Mouse (Mus musculus) hindbrain, embryonic 16.5 days (tissue): ENCODE measurements at regions not wholly inside any gene's neighbourhood (a gene's known extent, or its start where the extent isn't known, plus 50 kb on each side); places are given as distances from the start of the nearest gene placed in this dataset.

Experiments used
- ATAC-seq: fragments of 200-750 bp; cut with Nextera tagmentation; 2 replicates; pipeline ENCODE4 v1.8.0; 2017; ENCODE audit warnings: moderate TSS enrichment, moderate library complexity
- H3K27ac ChIP-seq: fragments of 300-500 bp; sonication (generic); 2 replicates; pipeline ENCODE4 v1.5.1; 2014; ENCODE audit warnings: low read depth, mild to moderate bottlenecking, control low read depth, low read length, moderate library complexity
- H3K27me3 ChIP-seq: fragments of 300-500 bp; sonication (generic); replicated peaks from 2 replicates; pipeline ENCODE4 v1.6.1; 2014; ENCODE audit warnings: low read length; ENCODE audit not compliant: control insufficient read depth, insufficient read depth
- H3K36me3 ChIP-seq: fragments of 300-500 bp; sonication (generic); 2 replicates; pipeline ENCODE4 v1.6.1; 2014; ENCODE audit warnings: mild to moderate bottlenecking, low read length, moderate library complexity, mixed read lengths; ENCODE audit not compliant: control insufficient read depth, insufficient read depth
- H3K4me1 ChIP-seq: fragments of 300-500 bp; sonication (generic); 2 replicates; pipeline ENCODE4 v1.6.1; 2014; ENCODE audit warnings: low read depth, low read length; ENCODE audit not compliant: control insufficient read depth, insufficient read depth
- H3K4me2 ChIP-seq: fragments of 300-500 bp; sonication (generic); 2 replicates; pipeline ENCODE4 v1.6.1; 2014; ENCODE audit warnings: mild to moderate bottlenecking, low read length, control low read depth, moderate library complexity
- H3K4me3 ChIP-seq: fragments of 300-500 bp; sonication (generic); 2 replicates; pipeline ENCODE4 v1.5.1; 2014; ENCODE audit warnings: mild to moderate bottlenecking, low read length, control low read depth, moderate library complexity
- H3K9ac ChIP-seq: fragments of 300-500 bp; sonication (generic); 2 replicates; pipeline ENCODE4 v1.6.1; 2014; ENCODE audit warnings: low read depth, mild to moderate bottlenecking, control low read depth, low read length, moderate library complexity
- H3K9me3 ChIP-seq: fragments of 300-500 bp; sonication (generic); 2 replicates; pipeline ENCODE4 v1.6.1; 2014; ENCODE audit warnings: mild to moderate bottlenecking, low read length, moderate library complexity; ENCODE audit not compliant: control insufficient read depth
- WGBS: fragments of 180-500 bp; shearing (Covaris S2); extraction: QIAGEN DNeasy Blood & Tissue Kit; methylation state at CpG from one replicate; pipeline ENCODE4 v1.1.7; 2014; 5-methylcytosine and 5-hydroxymethylcytosine counted together

DNA sequence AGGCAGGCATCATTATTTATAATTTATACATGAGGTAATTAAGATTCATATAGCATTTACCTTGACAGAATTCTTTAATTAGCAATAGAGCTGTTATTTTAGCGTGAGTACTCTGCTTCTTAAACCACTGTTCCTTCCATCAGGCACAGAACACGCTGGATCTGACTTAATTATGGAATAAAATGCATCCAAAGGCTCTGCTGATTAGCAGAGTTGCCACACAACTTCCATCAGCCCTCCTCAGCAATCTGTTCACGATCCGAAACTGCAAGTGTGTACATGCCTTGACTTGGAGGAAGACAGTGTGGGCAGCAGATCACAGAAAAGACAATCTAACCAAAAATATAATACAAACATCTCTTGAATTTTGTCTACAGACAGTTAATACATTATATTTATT lies 388.1 kb upstream of the Smc2 start:
- ATAC-seq: no peak
- 64% methylated on average over 4 of the region's 4 CpGs for WGBS
- Histone ChIP-seq H3K27ac (no peak overlapping the region), H3K9me3 (no peaks in the 10 kb centered on the region), H3K4me2 (no peak overlapping the region), H3K36me3 (no peaks in the 10 kb centered on the region), H3K9ac (no peak overlapping the region), H3K4me3 (no peak overlapping the region), H3K4me1 (no peaks in the 10 kb centered on the region), H3K27me3 (no peaks in the 10 kb centered on the region)

DNA sequence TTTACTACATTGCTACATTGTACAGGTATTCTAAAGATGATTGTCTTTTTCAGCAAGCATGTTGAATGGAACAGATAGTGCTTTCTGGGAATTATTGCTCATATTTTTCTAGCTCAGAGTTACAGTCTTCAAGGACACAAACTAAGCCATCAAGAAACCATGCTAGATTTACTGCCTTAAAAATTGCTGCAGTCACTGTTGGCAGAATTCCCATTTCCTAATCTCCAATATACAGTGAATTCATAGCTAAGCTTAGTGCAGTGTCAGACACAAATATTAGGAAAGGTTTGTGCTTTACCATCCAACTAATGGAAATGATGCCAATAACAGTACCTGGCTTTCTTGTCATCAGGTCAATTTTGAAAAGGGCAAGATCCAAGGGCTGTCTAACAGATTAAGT lies 383.0 kb upstream of the Smc2 start:
- Histone ChIP-seq H3K9ac (no peak overlapping the region), H3K4me1 (no peaks in the 10 kb centered on the region), H3K27me3 (no peaks in the 10 kb centered on the region), H3K9me3 (no peaks in the 10 kb centered on the region), H3K4me3 (no peak overlapping the region), H3K4me2 (no peak overlapping the region), H3K36me3 (no peaks in the 10 kb centered on the region), H3K27ac (no peak overlapping the region)
- no peak for ATAC-seq

DNA sequence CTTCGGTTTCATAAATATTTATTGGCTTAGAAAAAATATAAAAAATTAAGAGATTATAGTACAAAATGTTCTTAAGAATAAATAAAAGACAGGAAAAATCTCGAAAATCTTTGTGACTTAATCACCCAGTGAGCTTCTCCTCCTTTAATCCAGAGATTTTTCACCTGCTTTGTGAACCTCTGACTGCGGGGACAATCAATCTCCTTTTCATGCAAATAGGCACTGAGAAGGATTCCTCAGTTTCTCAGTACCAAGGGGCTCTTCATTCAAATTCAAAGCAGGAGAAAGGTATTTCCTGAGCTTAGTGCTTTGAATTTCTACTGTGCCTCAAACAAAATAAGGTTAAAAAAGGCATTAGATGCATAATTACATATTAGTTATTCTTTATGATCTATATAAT lies 379.0 kb upstream of the Smc2 start:
- ATAC-seq: no peak

DNA sequence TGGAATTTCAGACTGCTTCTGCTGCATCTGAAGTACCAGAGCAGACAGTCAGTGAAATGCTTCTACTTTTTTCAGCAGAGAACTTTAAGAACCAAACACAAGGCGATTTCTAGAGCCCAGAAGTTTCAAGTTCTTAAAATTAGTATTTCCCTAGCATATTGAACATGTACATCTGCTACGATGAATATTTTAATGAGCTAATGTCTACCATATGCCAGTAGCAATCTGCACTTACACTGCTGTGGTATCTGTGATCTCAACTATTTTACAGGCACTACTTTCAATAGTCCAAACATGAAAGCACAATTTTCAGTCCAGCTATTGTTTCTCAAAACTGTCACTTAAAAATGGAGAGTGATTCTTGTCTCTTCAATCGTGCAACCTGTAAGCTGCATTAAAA lies 339.9 kb upstream of the Smc2 start:
- H3K27me3 ChIP-seq: no peaks in the 10 kb centered on the region
- H3K36me3 ChIP-seq: no peaks in the 10 kb centered on the region
- ATAC-seq: no peak
- no peak overlapping the region for H3K9ac ChIP-seq
- no peak overlapping the region for H3K4me3 ChIP-seq
- no peaks in the 10 kb centered on the region for H3K9me3 ChIP-seq
- WGBS: 77% methylated on average over 3 of the region's 3 CpGs
- no peak overlapping the region for H3K4me2 ChIP-seq
- no peaks in the 10 kb centered on the region for H3K4me1 ChIP-seq
- H3K27ac ChIP-seq: no peak overlapping the region

More for the DNA sequence above, 379.0 kb upstream of the Smc2 start:
- Histone ChIP-seq H3K9me3 (no peaks in the 10 kb centered on the region), H3K27ac (no peak overlapping the region), H3K4me3 (no peak overlapping the region), H3K4me2 (no peak overlapping the region), H3K36me3 (no peaks in the 10 kb centered on the region), H3K27me3 (no peaks in the 10 kb centered on the region), H3K9ac (no peak overlapping the region), H3K4me1 (no peaks in the 10 kb centered on the region)
- WGBS: 75% methylated on average over 3 of the region's 3 CpGs

DNA sequence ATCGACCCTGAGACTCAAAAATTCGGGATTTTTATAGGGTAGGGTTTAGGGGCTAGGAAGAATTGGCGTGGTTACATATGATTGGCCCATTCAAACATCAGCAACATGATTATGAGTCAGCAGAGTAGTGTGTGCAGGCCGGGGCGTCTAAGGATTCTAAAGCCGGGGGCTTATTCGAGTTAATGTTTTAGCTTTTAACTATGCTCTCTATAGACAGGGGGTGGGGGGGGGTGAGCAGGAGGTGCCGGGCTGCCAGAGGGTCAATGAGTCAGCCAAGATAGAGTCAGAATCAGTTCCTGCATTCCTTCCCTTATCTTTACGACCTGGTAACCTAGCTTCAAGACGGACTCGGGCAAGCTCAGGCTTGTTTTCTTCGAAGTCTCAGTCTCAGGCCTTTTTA lies 333.2 kb upstream of the Smc2 start:
- H3K4me2 ChIP-seq: no peak overlapping the region
- H3K27me3 ChIP-seq: no peaks in the 10 kb centered on the region
- no peak for ATAC-seq
- no peaks in the 10 kb centered on the region for H3K9me3 ChIP-seq
- H3K4me1 ChIP-seq: no peaks in the 10 kb centered on the region
- H3K4me3 ChIP-seq: no peak overlapping the region
- no peak overlapping the region for H3K27ac ChIP-seq
- 79% methylated on average over 12 of the region's 12 CpGs for WGBS
- H3K36me3 ChIP-seq: no peaks in the 10 kb centered on the region
- H3K9ac ChIP-seq: no peak overlapping the region

DNA sequence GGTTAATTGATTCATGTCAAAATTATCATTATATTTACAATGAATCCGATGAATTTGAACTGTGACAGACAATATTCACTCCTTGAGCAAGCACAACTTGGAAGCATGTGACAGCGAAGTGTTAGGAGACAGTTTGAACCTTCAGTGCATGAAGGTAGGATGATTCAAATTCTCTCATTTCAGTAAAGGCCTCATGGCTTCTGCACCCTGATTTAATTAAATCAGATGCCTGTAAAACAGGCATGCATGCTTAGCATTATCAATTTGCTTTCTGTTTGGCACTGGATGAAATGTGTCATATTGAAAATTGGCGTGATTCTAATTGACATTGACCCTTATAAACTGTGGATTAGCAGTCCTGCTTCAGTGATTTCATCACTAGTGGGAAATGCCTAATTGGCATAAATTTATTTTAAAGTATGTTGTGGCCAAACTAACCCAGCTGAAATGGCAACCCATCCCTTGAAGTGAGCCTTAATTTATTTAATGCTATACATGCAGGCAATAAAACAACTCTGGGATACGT lies 321.2 kb upstream of the Smc2 start:
- ATAC-seq: no peak; the same call in 1 of the 2 replicates

DNA sequence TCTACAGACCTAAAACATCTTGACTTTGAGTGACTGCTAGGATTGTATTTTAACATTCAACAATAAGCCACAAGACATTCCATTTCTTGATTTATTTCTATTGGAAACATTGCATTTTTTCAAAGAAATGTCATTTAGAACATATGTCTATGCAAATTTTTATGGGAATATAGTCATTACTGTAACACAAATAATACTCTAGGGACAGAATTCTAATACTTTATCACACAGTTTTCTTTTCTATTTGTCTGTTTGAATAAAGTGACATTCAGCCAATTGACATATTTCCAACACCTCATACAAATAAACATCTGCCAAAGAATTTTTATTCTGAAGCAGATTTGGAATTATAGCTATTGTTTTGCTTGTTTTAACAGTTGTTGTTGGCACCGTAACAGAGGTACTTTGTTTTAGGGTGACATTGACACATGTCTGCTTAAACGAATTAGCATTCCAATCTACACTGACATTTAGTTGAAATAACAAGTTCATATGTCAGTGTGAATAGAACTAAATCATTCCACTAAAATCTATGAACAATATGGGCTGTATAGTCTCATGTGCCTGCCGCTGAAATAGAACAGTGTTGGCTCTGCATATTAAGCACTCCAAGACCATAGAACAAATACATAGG lies 320.5 kb upstream of the Smc2 start:
- no peaks in the 10 kb centered on the region for H3K4me1 ChIP-seq
- H3K36me3 ChIP-seq: no peaks in the 10 kb centered on the region
- 49% methylated on average over 3 of the region's 3 CpGs for WGBS
- no peaks in the 10 kb centered on the region for H3K27me3 ChIP-seq
- H3K9me3 ChIP-seq: no peaks in the 10 kb centered on the region
- H3K27ac ChIP-seq: no peak overlapping the region
- H3K4me2 ChIP-seq: no peak overlapping the region
- no peak overlapping the region for H3K4me3 ChIP-seq
- ATAC-seq: 0 out of 2 replicates have a peak, but pooled peaks have one; percentile 34
- H3K9ac ChIP-seq: no peak overlapping the region

More for the DNA sequence above, 321.2 kb upstream of the Smc2 start:
- H3K4me3 ChIP-seq: no peak overlapping the region
- H3K27ac ChIP-seq: no peak overlapping the region
- no peak overlapping the region for H3K4me2 ChIP-seq
- H3K9me3 ChIP-seq: no peaks in the 10 kb centered on the region
- no peaks in the 10 kb centered on the region for H3K36me3 ChIP-seq
- no peaks in the 10 kb centered on the region for H3K4me1 ChIP-seq
- no peaks in the 10 kb centered on the region for H3K27me3 ChIP-seq
- H3K9ac ChIP-seq: no peak overlapping the region
- WGBS: 61% methylated on average over 4 of the region's 4 CpGs

DNA sequence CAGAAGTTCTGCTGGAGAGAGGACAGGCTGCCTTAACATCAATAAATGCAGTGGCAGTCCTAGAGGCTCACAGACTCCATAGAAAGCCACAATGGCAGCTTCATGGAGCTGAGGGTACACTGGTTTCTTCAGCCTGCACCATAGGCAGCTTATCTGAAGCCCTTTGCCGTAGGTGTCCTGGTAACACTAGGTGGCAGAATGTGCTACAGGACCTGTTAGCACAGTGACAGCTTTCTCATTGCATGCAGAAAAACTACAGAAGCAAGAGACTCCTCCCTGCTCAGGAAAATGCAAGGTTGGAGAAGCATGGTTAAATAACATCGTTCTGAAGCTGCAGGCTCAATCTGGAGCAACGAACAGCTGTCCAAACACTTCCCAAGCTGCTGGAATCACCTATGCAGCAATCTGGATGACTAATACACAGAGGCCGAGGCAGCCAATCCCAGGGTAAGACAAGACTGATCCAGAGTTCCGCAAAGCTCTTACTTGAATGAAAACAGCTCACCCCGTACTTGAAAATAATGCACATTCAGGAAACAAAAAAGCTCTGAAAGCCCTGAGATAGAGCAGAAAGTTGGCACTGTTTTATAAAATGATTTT lies 286.4 kb upstream of the Smc2 start:
- H3K9ac ChIP-seq: no peak overlapping the region
- H3K4me2 ChIP-seq: no peak overlapping the region
- WGBS: 77% methylated on average over 6 of the region's 6 CpGs

DNA sequence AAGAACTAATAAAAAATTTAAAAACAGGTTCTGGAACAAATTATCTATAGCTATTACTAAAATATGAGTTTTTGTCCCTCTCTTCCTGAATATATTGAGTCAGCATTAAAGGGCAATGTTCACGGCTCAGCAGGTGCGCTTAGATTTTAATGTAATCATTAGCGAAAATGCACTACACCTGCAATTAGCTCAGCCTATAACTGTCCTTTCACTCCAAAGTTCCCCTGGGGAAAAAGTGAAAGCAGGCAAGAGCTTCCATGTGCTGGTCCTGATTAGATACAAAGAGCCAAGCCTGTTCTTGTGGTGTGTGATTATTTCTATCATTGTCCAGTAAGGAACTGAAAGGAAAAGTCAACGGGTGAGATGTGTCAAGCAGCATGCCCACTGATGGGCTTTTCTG lies 262.8 kb upstream of the Smc2 start:
- no peak overlapping the region for H3K27ac ChIP-seq
- H3K9me3 ChIP-seq: no peaks in the 10 kb centered on the region
- H3K36me3 ChIP-seq: no peaks in the 10 kb centered on the region
- H3K9ac ChIP-seq: no peak overlapping the region
- H3K4me3 ChIP-seq: no peak overlapping the region
- H3K4me1 ChIP-seq: no peaks in the 10 kb centered on the region
- 81% methylated on average over 4 of the region's 4 CpGs for WGBS
- ATAC-seq: no peak
- H3K4me2 ChIP-seq: no peak overlapping the region
- H3K27me3 ChIP-seq: no peaks in the 10 kb centered on the region

More for the DNA sequence above, 286.4 kb upstream of the Smc2 start:
- Histone ChIP-seq H3K27ac (no peak overlapping the region), H3K4me3 (no peak overlapping the region), H3K36me3 (no peaks in the 10 kb centered on the region), H3K9me3 (no peaks in the 10 kb centered on the region), H3K27me3 (no peaks in the 10 kb centered on the region), H3K4me1 (no peaks in the 10 kb centered on the region)
- ATAC-seq: no peak
